Mouse (Mus musculus): ENCODE results near the gene Vac14. TPM values are rescaled to one million over a fixed set of nuclear protein-coding genes. Genes with fewer than 3 reads are reported as not detected.

Vac14 gene
- total RNA-seq, 2 experiments from 2014 or later: 5.5 to 6.1 TPM

DNA sequence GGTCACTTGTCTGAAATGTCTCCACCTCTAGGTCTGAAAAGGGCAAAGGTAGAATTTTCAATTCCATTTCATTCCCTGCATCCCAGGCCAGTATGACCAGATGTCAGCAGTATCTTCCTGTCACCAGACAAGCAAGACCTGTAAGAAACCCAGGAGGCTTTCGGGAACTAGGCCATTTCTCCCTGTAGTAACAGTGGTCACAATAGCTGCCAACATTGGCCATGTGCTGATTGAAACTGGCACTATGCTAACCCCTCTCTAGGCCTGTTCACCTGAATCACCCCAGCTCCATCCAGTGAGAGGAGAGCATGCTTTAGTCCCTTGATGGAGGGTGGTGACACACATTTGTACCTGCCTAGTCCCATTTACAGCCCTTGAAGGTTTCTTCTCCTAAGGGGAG, 56.2 kb downstream of the Vac14 start:
- ATAC-seq (replicated peaks; ENCODE audit: low FRiP score, poor library complexity, severe bottlenecking): no peak

DNA sequence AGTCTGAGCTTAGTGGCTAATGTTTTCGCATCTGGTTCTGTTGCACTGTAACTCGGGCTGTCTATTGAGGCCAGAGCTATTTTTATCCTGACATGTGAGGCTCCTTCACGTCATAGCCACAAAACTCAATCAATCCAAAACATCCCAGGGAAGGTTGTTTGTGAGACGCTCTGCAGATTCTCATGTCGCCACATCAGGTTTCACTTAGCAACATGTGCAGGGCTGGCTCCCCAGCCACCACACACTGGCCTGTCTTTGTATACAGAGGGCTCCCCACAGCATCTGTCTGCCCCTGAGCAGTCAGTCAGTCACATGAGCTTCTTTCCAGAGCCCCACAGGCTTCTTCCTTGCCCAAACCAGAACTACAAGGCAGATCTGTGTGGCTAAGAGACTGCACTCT, 58.3 kb downstream of the Vac14 start:
- ATAC-seq (replicated peaks; ENCODE audit: low FRiP score, poor library complexity, severe bottlenecking): no peak

DNA sequence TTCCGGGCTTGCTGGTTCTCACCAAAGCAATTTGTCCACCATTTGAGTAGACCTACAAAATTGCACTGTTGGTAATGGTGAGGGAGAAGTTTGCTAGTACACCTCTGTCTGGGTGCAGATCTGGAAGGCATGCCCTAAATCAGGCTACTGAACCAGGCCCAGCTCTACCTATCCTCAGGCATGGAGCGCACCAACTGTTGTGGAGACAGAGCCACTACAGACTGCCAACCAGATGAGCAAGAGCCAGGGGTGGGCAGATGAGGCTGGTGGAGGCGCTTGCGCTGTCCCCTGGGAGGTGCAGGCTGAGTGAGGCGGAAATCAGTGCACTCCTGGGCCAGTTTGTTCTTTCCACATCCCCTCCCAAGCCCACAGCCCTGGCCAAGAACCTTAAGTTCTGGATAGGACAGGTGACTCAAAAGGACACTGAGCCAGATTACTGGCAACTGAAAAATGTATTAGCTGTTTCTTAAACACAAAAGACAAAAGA, 58.8 kb downstream of the Vac14 start:
- ATAC-seq (replicated peaks; ENCODE audit: low FRiP score, poor library complexity, severe bottlenecking): no peak

DNA sequence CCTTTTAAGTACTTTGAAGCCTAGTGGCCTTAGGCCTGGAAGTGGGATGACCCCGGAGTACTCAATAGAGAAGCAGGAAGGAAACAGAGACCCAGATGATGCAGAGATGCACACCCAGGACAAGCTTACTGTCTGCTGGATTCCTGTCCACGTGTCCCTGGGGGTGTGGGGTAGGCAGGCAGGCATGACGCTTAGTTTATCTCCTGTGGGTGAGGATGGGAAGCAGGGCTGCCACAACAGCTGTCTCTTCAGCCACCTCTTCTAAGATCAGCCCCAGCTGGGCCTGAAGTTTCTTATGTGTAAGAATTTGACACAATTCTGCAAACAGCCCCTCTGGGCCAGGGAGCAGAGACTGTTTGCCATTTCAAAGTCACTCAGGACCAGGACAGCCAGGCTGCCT, 60.6 kb downstream of the Vac14 start:
- ATAC-seq (replicated peaks; ENCODE audit: low FRiP score, poor library complexity, severe bottlenecking): no peak

DNA sequence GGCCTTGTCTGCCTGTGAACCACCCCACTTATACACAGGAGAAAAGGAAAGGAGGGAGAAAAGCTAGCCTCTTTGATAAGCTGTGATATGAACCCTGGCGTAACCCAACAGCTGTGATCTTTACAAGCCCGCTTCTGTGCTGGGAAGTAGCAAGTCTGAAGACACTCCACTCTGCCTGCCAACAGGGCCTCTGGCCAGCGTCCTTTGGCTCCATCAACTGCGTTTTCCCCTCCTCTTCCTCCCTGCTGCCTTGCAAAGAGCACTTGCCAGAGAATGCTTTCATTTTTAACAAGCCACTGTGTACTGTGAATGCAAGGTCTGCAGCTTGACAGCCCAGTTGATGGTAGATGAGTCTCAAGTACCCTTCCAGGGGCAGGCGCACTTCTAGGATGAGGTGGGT, 69.3 kb downstream of the Vac14 start:
- ATAC-seq (replicated peaks; ENCODE audit: low FRiP score, poor library complexity, severe bottlenecking): no peak

DNA sequence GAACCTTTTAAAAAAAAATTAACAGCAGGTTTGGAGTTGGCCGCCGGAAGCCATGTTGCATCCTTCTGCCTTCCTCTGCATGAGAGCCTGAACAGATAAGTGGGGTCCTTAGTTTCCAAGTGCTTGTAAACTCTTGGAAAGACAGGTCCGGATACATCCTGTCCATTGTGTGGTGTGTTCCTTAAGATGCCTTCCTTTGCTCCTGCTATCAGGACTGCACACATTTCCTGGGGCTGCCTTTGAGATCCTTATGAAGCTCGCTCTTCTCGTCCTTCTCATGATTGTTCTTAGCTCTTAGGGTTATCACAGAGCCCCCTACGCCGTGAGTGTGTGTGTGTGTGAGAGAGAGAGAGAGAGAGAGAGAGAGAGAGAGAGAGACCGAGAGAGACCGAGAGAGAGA, 71.6 kb downstream of the Vac14 start:
- no peak for ATAC-seq (replicated peaks; ENCODE audit: low FRiP score, poor library complexity, severe bottlenecking)

DNA sequence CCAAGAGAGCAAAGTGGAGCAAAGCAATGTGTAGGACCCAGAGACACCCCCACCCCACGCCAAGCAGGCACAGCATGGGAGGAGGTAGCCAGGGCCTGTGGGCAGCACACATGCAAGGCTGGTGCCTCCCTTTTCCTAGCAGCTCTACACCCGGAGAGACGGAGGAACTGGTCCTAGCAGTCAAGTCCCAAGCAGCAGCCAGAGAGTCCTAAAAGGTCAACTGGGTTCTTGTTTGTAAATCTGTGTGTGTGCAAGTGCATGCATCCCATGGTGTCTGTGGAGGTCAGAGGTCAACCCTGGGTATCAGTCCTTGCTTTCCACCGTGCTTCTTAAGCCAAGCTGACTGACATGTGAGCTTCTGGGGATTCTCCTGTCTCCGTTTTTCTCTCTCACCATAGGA, 75.8 kb downstream of the Vac14 start:
- ATAC-seq (replicated peaks; ENCODE audit: low FRiP score, poor library complexity, severe bottlenecking): no peak

DNA sequence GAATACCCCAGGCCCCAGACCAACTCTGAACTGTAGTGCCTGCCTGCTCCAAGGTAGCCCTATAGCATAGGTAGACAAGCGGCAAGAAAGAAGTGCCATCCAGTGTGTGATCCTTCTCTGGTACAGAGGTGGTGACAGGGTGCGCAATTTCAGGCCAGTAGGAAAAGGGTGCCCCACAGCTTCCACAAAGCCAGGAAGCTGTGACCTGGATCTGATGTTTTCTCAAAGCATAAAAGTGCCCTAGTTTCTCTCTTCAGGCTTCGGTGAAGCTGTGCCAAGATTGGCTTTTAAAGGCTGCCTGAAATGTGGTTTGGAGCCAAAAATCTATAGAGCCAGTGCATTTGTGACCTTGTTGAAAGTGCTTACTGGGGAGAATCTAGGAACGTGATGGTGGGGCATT, 76.4 kb downstream of the Vac14 start:
- no peak for ATAC-seq (replicated peaks; ENCODE audit: low FRiP score, poor library complexity, severe bottlenecking)

DNA sequence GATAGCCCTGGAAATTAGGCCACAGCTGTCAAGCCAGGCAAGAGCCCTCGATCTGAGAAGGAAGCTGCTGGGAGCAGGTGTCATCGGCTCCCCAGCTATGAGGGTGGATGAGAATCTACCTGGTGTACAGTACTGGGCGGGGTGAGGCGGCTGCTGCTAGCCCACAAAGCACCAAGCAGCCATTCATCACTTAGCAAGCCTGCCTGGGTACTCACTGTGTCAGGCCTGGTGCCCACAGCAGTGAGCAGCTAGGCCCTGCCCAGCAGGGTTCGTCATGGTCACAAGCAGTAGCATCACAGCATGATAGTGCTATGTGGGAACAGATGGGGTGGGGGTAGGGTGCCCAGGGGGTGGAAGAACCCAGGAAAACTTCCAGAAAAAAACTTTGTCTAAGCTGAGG, 77.0 kb downstream of the Vac14 start:
- no peak for ATAC-seq (replicated peaks; ENCODE audit: low FRiP score, poor library complexity, severe bottlenecking)

DNA sequence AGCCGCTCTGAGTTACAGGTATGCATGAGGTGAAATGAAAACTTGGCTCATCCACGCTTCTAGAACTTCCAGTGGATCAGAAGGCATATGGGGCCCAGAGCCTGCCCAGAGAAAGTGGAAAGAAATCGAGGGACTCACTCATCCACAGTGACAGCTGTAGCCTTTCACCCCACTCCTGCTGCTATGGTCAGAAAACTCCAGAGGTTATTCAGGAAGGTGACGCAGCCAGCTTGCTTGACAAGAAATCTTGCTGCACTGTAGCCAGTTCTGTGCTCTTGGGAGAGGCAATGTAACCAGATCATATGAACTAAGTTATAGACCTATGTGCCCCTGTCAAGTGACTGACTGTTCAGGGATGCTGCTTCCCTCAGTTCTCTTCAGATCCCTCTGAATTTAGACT, 77.7 kb downstream of the Vac14 start:
- no peak for ATAC-seq (replicated peaks; ENCODE audit: low FRiP score, poor library complexity, severe bottlenecking)

DNA sequence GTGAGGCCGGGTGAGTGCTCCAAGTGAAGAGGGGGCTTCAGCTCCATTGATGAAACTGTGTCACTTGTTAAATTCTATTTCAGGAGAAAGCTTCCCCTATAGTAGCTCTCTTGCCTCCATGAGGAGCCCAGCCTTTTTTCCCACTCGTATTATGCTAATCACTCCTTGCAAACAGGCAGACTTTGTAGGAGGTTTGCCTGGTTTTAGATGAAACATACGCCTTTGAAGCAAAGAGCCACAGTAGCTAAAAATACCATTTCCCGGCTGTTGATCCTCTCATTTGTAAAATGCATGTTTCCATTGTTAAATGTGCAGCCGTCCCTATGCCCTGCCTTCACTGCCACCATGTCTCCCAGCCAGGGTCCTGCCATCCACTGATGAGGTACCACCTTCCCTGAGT, 79.2 kb downstream of the Vac14 start:
- ATAC-seq (replicated peaks; ENCODE audit: low FRiP score, poor library complexity, severe bottlenecking): no peak

DNA sequence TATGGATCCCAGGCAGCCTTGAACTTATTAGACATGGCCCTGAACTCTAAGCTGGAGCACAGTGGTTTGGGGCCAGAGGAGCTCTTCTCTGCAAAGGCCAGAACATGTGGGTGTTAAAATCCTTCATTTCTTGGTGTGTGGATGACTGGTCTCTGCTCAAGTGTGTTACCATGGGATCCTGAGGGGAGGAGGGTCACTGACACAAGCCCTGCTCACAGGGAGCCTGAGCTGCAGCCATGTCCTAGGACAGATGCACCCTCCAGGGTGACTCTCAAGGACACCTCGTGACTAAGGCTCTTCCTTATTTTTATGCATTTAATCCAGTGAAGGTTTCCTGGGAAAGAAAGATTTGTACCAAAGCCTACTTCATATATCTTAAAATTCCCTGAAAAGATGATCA, 79.7 kb downstream of the Vac14 start:
- ATAC-seq (replicated peaks; ENCODE audit: low FRiP score, poor library complexity, severe bottlenecking): no peak

DNA sequence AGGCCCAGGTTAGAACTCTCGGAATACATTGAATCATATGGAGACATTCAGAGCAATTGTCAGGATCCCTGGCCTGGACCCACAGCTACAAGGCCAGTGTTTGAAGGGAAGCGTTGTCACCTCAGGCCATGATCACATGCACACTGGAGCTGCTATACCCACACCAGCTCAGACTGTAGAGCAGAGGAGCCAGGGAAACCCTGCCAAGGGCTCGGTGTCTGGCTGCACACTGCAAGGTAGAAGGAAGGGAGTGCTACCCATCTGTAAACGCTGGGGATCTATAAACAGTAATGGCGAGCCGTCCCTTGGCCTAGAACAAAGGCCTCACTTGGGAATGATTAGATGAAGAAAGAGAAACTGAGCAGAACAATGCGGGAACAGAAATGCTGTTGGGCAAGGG, 81.1 kb downstream of the Vac14 start:
- no peak for ATAC-seq (replicated peaks; ENCODE audit: low FRiP score, poor library complexity, severe bottlenecking)

DNA sequence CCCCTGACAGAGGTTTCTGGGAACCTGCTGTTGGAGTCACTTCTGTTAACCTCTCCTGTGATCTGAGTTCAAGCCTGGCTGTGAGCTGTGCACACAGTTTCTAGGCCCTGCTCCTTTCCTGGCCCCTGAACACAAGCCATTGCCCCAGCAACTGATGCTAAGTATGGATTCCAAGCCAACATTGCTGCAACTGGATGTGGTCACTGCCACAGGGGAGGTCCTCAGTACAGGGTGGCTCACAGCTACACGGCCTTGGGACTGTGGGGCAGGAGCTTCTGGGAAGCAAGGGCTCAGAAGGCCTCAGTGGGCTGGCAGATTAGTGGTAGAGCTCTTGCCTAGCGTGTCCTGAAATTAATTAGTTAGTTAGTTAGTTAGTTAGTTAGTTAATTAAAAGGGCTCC, 82.2 kb downstream of the Vac14 start:
- ATAC-seq (replicated peaks; ENCODE audit: low FRiP score, poor library complexity, severe bottlenecking): no peak

DNA sequence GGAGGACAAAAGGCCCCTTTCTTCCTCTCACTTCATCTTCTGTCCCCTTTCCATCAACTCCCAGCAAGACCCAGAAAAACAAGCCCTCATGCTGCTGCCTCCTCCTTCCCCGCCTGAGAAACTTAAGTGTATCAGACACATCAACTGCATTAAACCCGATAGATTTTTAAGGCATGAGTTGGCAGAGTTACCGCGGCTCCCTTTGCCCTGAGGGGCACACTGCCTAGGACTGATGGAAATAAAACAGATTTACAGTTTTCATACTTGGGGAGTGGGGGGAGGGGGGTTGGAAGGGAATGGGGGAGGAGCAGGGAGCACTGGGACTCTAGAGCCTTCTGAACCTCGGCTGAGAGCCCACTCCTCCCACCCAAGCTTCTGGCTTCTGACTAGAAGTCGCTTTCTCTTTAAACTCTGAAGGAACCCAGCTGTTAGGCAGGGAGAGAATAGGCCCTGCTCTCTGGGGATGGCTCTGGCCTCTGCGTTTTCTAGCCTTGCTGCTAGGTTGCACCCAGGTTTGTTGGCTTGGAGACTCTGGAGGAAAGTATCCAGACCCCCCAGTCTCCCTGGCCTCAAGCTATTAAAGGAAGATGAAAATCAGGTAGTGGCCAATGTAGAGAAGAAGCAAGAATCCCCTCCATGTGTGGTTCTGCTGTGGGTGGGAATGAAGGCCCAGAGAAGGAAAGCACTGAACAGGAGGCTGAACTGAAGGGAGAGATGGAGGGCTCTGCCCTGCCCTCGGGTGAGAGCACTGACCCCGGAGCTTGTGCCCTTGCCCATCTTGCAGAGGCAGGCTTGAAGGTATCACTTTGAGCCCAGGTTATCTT, 84.5 kb downstream of the Vac14 start:
- ATAC-seq (replicated peaks; ENCODE audit: low FRiP score, poor library complexity, severe bottlenecking): no peak

DNA sequence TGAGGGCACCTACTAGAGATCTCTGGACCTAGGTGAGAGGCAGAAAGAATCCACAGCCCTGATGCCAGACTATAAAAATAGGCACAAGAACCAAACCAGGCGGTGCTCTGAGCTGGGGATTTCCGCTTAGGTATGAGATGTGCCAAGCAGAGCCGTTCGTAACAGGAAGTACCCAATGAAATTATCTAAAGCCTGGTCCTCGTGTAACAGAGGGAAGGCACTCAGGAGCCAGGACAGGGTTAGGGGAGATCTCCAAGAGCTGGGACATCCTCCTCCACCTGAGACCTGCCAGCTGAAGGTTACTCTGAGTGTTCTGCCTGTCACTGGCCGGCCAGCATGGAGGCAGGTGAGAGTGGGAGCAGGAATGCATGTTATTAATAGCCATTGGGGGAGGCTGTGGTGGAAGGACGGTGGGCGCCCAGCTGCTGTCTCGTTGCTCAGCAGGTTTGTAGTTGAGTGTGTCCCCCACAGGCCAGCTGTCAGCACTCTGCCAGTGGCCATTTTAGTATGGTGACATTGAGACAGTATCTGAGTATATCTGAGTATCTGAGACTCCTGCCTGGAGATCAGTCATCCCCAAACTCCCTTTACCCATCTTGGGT, 85.2 kb downstream of the Vac14 start:
- no peak for ATAC-seq (replicated peaks; ENCODE audit: low FRiP score, poor library complexity, severe bottlenecking)

DNA sequence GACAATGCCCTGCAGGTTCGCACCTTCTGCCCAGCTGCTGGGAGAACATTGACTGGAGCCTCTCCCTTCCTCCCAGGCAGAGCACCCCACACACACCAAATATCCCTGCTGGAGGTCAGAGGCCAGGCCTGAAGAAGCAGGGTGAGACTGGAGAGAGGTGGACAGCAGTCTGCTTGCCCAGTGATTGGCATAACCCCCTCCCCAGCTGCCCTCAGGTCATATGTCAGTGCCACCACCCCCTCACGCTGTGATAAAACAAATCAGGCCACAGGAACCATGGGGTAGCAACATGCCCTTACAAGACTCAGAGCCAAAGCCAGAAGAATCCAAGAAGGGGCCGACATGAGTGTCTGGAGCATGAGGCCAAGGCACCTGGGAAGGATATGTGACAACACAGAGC, 85.7 kb downstream of the Vac14 start:
- ATAC-seq (replicated peaks; ENCODE audit: low FRiP score, poor library complexity, severe bottlenecking): no peak

DNA sequence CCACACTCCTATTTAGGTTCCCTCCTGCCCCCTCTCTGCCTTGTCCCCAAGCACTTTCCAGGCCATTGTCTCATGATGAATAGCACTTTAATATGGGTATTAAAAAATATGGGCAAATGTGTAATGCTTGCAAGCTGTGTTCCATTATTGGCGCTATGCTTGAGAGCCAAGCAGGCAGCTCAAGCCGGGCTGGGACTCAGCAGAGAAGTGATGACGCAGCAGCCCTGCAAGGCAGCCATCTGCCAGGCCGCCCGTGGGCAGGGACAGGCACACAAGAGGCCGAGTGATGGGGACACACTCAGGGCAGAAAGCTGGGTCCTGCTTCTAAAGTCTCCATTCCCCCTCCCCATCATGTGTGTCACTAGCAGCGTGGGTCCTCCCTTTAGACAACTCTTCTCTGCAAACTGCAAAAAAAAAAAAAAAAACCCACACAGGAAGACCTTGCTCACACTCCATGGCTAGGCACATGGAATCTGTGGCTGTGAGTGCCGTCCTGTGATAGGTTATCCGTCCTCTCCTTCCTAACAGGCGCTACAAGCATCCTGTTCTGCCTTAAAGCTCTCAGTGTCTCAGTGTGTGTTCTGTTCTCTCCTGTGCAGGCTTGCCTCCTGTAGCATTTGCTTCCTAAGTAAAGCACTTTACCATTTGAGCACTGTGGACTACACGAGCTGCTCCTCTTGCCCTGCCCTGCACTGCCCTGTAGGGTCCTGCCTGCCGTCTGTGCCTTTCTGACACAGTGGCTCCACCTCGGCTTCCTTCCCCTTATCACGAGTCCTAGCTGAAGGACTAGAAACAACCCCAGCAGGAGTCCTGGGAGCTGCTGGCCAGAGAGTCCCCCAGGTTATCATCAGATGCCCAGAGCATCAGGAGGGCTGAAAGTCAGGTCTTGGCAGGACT, 87.3 kb downstream of the Vac14 start:
- no peak for ATAC-seq (replicated peaks; ENCODE audit: low FRiP score, poor library complexity, severe bottlenecking)

DNA sequence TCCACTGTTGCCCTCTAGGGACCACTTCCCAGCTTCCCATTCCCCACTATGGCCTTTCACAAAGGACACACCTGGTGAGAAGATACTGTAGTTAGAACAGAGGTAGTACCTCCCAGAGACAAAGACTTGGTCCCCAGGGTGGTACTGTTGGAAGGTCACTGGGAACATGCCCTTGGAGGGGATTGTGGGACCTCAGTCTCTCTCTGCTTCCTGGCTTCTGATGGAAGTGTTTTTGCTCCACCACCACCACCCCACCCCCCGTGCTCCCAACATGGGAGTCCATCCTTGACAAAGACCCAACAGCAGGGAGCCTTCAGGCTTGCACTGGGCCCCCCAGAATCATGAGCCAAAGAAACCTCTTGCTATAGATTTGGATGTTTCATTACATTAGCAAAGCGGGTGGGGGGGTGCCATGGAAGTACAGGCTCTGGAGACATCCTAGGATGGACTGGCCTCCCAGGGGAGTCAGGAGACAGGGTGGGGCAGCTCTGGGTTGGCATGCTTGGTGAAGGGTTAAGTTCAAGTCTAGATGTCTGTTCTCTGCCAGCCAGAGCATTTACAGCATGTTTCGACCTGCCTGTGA, 88.0 kb downstream of the Vac14 start:
- no peak for ATAC-seq (replicated peaks; ENCODE audit: low FRiP score, poor library complexity, severe bottlenecking)

DNA sequence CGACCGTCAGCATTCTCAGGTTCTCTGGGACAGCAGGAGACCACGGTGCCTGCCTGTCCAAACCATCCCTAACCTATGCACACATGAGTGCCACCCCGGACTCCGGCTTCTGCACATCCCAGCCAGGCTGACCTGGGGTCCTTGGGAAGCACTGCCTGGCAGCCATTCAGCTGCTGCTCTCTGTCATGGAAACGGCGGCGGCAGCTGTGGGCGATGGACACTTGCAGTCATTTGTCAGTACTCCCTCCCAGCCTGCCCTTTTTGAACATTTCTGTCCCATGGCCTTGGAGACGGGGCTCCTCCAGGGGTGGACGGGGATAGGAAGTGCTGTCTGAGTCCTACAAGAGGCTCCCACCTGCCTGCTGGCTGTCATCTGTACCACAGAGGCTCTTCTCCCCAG, 90.0 kb downstream of the Vac14 start:
- ATAC-seq (replicated peaks; ENCODE audit: low FRiP score, poor library complexity, severe bottlenecking): no peak
